9 mouse cellular contexts compared by ENCODE assay signal in genomic region chr4:140835682-140836081, GRCm38 (mm10). TPM values are rescaled to one million over a fixed set of nuclear protein-coding genes. Genes with fewer than 3 reads are reported as not detected.
DNase-seq lines count a peak whose midpoint lies in the region; ATAC-seq and TF ChIP-seq lines count a peak whose summit lies in the region.
"Had no signal": no experiment of that assay in that cellular context is flagged by ENCODE, and none has a peak within 500 bp of the region (broad histone marks: within the 10 kb centered on the region; RNA-seq: fewer than 3 reads in every experiment).

No protein-coding gene starts in this region.

- H3K4me2 ChIP-seq in forebrain, embryonic 12.5 days = peak overlapping the region; percentile 39
- 0 out of 2 replicates have a peak overlapping the region, but pooled peaks have one; percentile 4 for H3K4me2 ChIP-seq in limb, embryonic 11.5 days (ENCODE audit: low read depth, severe bottlenecking)
- H3K4me2 ChIP-seq in midbrain, embryonic 15.5 days = no peak overlapping the region

- H3K27me3 ChIP-seq in forebrain, embryonic 12.5 days = peaks cover 18% of the 10 kb centered on the region
- H3K27me3 ChIP-seq in limb, embryonic 11.5 days (ENCODE audit: control insufficient read depth, insufficient read depth, low read length) = no peaks in the 10 kb centered on the region
- H3K27me3 ChIP-seq in midbrain, embryonic 15.5 days (replicated peaks) = no peaks in the 10 kb centered on the region

- H3K27ac ChIP-seq in gastrocnemius, adult 2 months = no peak overlapping the region
- H3K27ac ChIP-seq in forebrain, embryonic 12.5 days = no peak overlapping the region
- no peak overlapping the region for H3K27ac ChIP-seq in limb, embryonic 11.5 days (replicated peaks; ENCODE audit: low read depth, low read length)
- H3K27ac ChIP-seq in midbrain, embryonic 15.5 days = no peak overlapping the region

- peak; percentile 66 for ATAC-seq in forebrain, embryonic 12.5 days (ENCODE audit: low FRiP score)
- ATAC-seq in limb, embryonic 11.5 days (ENCODE audit: insufficient number of reproducible peaks, low FRiP score, low TSS enrichment, low read depth) = no peak; the same call in 1 of the 2 replicates
- ATAC-seq in midbrain, embryonic 15.5 days (replicated peaks) = peak; percentile 59; the same call in 1 of the 2 replicates

- WGBS in forebrain, embryonic 12.5 days = under 1% methylated on average over 8 of the region's 10 CpGs
- 3% methylated on average over 10 of the region's 10 CpGs for WGBS in limb, embryonic 11.5 days
- 3% methylated on average over 10 of the region's 10 CpGs for WGBS in midbrain, embryonic 15.5 days

- intact Hi-C loops in gastrocnemius, adult 2 months (cut with DNase I) = loop anchor here (5.0 kb wide), 1 partner anchor 47 kb away; no protein-coding TSS in a partner anchor
- intact Hi-C loops in gastrocnemius, postnatal 36 days (cut with DNase I) = no loop called here

- TF ChIP-seq CTCF in gastrocnemius, adult 2 months (IDR thresholded peaks at IDR 0.05) = no peak

- no peaks in the 10 kb centered on the region for H3K9me3 ChIP-seq in forebrain, embryonic 12.5 days
- H3K9me3 ChIP-seq in limb, embryonic 11.5 days (ENCODE audit: control insufficient read depth, low read length) = no peaks in the 10 kb centered on the region
- H3K9me3 ChIP-seq in midbrain, embryonic 15.5 days = no peaks in the 10 kb centered on the region

- peaks cover 40% of the 10 kb centered on the region for H3K4me1 ChIP-seq in forebrain, embryonic 12.5 days
- H3K4me1 ChIP-seq in limb, embryonic 11.5 days (ENCODE audit: control insufficient read depth, insufficient read depth, low read length) = peaks cover 8% of the 10 kb centered on the region; the same call in 1 of the 2 replicates
- peaks cover 12% of the 10 kb centered on the region for H3K4me1 ChIP-seq in midbrain, embryonic 15.5 days

- H3K36me3 ChIP-seq in forebrain, embryonic 12.5 days (replicated peaks) = no peaks in the 10 kb centered on the region
- no peaks in the 10 kb centered on the region for H3K36me3 ChIP-seq in limb, embryonic 11.5 days (ENCODE audit: control insufficient read depth, insufficient read depth, low read length)
- no peaks in the 10 kb centered on the region for H3K36me3 ChIP-seq in midbrain, embryonic 15.5 days (replicated peaks)

- no peak overlapping the region for H3K9ac ChIP-seq in forebrain, embryonic 12.5 days
- H3K9ac ChIP-seq in limb, embryonic 11.5 days (ENCODE audit: low read length) = no peak overlapping the region
- H3K9ac ChIP-seq in midbrain, embryonic 15.5 days = no peak overlapping the region

- DNase-seq in gastrocnemius, adult 2 months = peak; percentile 40
- DNase-seq in gastrocnemius, postnatal 36 days = no peak
- peak; percentile 61 for DNase-seq in Muller cell, postnatal 12 days (ENCODE audit: inconsistent ontology term)
- peak; percentile 77 for DNase-seq in limb, embryonic 11.5 days (ENCODE audit: low spot score)
- DNase-seq in adipocyte (ENCODE audit: low spot score) = no peak
- no peak for DNase-seq in cerebellum, postnatal 4 days (ENCODE audit: low spot score in 2 of 2)

- H3K4me3 ChIP-seq in gastrocnemius, adult 2 months = no peak overlapping the region
- no peak overlapping the region; the same call in 1 of the 2 replicates for H3K4me3 ChIP-seq in forebrain, embryonic 12.5 days (replicated peaks)
- no peak overlapping the region for H3K4me3 ChIP-seq in limb, embryonic 11.5 days (ENCODE audit: low read depth, low read length)
- H3K4me3 ChIP-seq in midbrain, embryonic 15.5 days = no peak overlapping the region

RNA-seq across cellular contexts. Expression of gene Padi1, which starts 9.9 kb away (rescaled TPM):
- under 1 TPM in 1 of 2 experiments, not detected in 1; 0.22 TPM for total RNA-seq in gastrocnemius, adult 2 months (2021)
- total RNA-seq in gastrocnemius, postnatal 36 days (2021) = under 1 TPM; 0.07 to 0.08 TPM
- polyA plus RNA-seq in forebrain, embryonic 12.5 days (2016; fragmentation: Nextera tagmentation; extraction: Ambion mirVana) = 0.10 TPM in 1 of 2 replicates, not detected in the other
- polyA plus RNA-seq in limb, embryonic 11.5 days (2014; fragmentation: Nextera tagmentation; extraction: Ambion mirVana) = 0.28 and 0.44 TPM in 2 replicates
- polyA plus RNA-seq in midbrain, embryonic 15.5 days (2015; fragmentation: Nextera tagmentation; extraction: Ambion mirVana) = 0.04 TPM in 1 of 2 replicates, not detected in the other
- total RNA-seq: liver, adult 2 months had no signal
- polyA plus RNA-seq: liver, adult 2 months had no signal

RNA-seq across cellular contexts. Expression of gene Padi3, which starts 25.2 kb away (rescaled TPM):
- total RNA-seq in gastrocnemius, adult 2 months (2021) = 1 to 10 TPM; 1.1 to 6.9 TPM
- 1 to 10 TPM; 2.0 to 3.0 TPM for total RNA-seq in gastrocnemius, postnatal 36 days (2021)
- polyA plus RNA-seq in forebrain, embryonic 12.5 days (2016; fragmentation: Nextera tagmentation; extraction: Ambion mirVana) = 0.06 TPM in 1 of 2 replicates, not detected in the other
- 0.54 and 0.61 TPM in 2 replicates for polyA plus RNA-seq in limb, embryonic 11.5 days (2014; fragmentation: Nextera tagmentation; extraction: Ambion mirVana)
- polyA plus RNA-seq in midbrain, embryonic 15.5 days (2015; fragmentation: Nextera tagmentation; extraction: Ambion mirVana) = not detected in 2 replicates
- total RNA-seq: liver, adult 2 months had no signal
- polyA plus RNA-seq: liver, adult 2 months had no signal

Comparison
In these comparisons a context has a peak if more than half of its experiments do, and no peak if none do; other contexts are left out.
1. DNase-seq: peak in gastrocnemius, adult 2 months (single experiment), Muller cell, postnatal 12 days (single experiment) and limb, embryonic 11.5 days (single experiment); none in gastrocnemius, postnatal 36 days (0 of 2), adipocyte (single experiment) and cerebellum, postnatal 4 days (0 of 2).